Mouse (Mus musculus) G1E (cell line): ENCODE measurements around the gene Sigmar1. TPM values are rescaled to one million over a fixed set of nuclear protein-coding genes. Genes with fewer than 3 reads are reported as not detected.
"Not testable (repeated sequence)": the region's sequence is repeated elsewhere in the genome, so short reads cannot be mapped to it uniquely, and the experiment has no call there.

ENCODE experiments used
- ATAC-seq: 2 replicates; pipeline ENCODE4 v1.8.0; 2016; ENCODE audit warnings: mild to moderate bottlenecking; ENCODE audit not compliant: insufficient number of reproducible peaks, poor library complexity, low FRiP score, severe bottlenecking; ENCODE audit errors: extremely low read depth
- DNase-seq: peaks from one replicate; pipeline ENCODE4 v3.0.0; 2012; ENCODE audit warnings: low spot score
- H3K27me3 ChIP-seq: 2 replicates; pipeline ENCODE4 v1.6.1; 2012; ENCODE audit warnings: mild to moderate bottlenecking, low read length, inconsistent platforms; ENCODE audit not compliant: insufficient read depth
- H3K36me3 ChIP-seq: replicated peaks from 2 replicates; pipeline ENCODE3; 2012; ENCODE audit warnings: mild to moderate bottlenecking, inconsistent platforms
- H3K4me1 ChIP-seq: 2 replicates; pipeline ENCODE4 v1.6.1; 2012; ENCODE audit warnings: low read depth, low read length, inconsistent platforms, mixed read lengths; ENCODE audit not compliant: insufficient read depth
- H3K4me3 ChIP-seq: 2 replicates; pipeline ENCODE4 v1.5.1; 2012; ENCODE audit warnings: low read depth, mild to moderate bottlenecking, inconsistent platforms, low read length, moderate library complexity, mixed read lengths
- H3K9me3 ChIP-seq: replicated peaks from 2 replicates; pipeline ENCODE4 v1.6.1; 2012; ENCODE audit warnings: inconsistent platforms
- CTCF ChIP-seq: IDR thresholded peaks from 2 replicates; pipeline ENCODE4 v1.5.1; 2012; ENCODE audit warnings: low read depth, low read length, inconsistent platforms, mixed read lengths
- GATA1 ChIP-seq: IDR thresholded peaks from 2 replicates; pipeline ENCODE4 v1.6.1; 2012; ENCODE audit warnings: borderline replicate concordance, low read length, inconsistent platforms, mixed read lengths
- GATA2 ChIP-seq: IDR thresholded peaks from 2 replicates; pipeline ENCODE4 v1.6.1; 2012; ENCODE audit warnings: low read depth, low read length, inconsistent platforms, borderline replicate concordance
- POLR2AphosphoS5 ChIP-seq: IDR thresholded peaks from 2 replicates; pipeline ENCODE4 v1.6.1; 2012; ENCODE audit warnings: low read depth, low read length, inconsistent platforms; ENCODE audit not compliant: insufficient replicate concordance
- TAL1 ChIP-seq: conservative IDR thresholded peaks from 2 replicates; pipeline ENCODE4 v1.6.1; 2012; ENCODE audit warnings: low read depth, low read length, inconsistent platforms, mixed read lengths
- polyA plus RNA-seq: library from polyadenylated mRNA; stranded (reverse); fragments of >175 nt; gene quantifications from 2 replicates; pipeline ENCODE4 v1.2.3, GENCODE M21; 2012
- total RNA-seq, 2 experiments: library from RNA; stranded (forward) in 1 of 2; stranded (reverse) in 1 of 2; fragments of 200-1000 nt in 1 of 2; fragments of >200 nt in 1 of 2; fragmentation: Nextera tagmentation in 1 of 2; gene quantifications; 2 replicates each; pipeline ENCODE4 v1.2.3; 2014 to 2017

The Sigmar1 gene
- total and polyA plus RNA-seq, 3 experiments, result 36.0 to 54.3 (median 53.4) TPM

DNA sequence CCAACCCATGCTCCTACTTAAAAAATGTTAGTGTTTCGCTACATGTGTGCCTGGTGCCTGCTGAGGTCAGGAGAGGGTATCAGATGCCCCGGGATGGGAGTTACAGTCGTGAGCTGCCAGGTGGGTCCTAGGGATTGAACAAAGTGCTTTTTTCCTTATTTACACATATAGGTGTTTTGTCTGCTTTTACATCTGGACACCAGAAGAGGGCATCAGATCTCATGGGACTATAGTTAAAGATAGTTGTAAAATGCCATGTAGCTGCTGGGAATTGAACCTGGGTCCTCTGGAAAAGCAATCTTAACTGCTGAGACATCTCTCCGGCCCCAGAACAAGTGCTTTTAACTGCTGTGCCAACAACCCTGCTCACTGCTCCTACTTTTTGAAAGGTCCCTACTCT, 45.7 kb downstream of the Sigmar1 start:
- ATAC-seq, result no peak
- H3K27me3 ChIP-seq, result peaks cover 17% of the 10 kb centered on the region
- no peak for TF ChIP-seq CTCF
- no peak for TF ChIP-seq TAL1
- no peak for TF ChIP-seq GATA2
- no peak for TF ChIP-seq POLR2AphosphoS5
- TF ChIP-seq GATA1, result no peak

DNA sequence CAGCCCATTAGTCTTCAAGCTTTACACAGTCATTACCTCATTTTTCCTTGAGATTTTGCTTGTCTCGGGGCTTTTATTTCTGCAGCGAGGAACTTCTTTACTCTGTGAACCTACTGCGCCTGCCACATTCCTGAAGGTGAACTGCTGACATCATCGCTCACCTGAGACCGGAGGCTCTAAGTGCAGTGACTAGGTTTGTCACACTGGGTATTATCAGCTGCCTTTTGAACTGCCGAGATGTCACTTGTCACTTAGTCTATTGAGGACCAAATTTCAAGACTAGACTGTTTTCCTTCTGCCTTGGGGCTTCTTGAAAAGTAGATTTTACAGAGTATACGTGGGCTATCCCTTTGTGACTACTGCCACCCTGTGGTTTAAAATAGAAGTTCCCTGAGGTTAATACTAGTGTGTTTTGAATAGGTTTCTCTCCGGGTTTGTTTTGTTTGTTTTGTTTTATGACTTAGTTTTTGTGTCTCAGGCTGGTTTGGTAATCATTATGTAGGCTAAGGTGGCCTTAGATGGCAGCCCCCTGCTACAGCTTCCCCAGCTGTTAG, 47.7 kb downstream of the Sigmar1 start:
- ATAC-seq, result no peak
- Histone ChIP-seq H3K36me3 (peaks cover 27% of the 10 kb centered on the region), H3K4me1 (peaks cover 36% of the 10 kb centered on the region), H3K9me3 (no peaks in the 10 kb centered on the region), H3K27me3 (peaks cover 23% of the 10 kb centered on the region), H3K4me3 (no peak overlapping the region)
- no peak for TF ChIP-seq GATA1
- no peak for TF ChIP-seq TAL1
- no peak for DNase-seq

More for the DNA sequence above, 45.7 kb downstream of the Sigmar1 start:
- Histone ChIP-seq H3K36me3 (peaks cover 37% of the 10 kb centered on the region), H3K4me3 (no peak overlapping the region), H3K4me1 (peaks cover 51% of the 10 kb centered on the region), H3K9me3 (no peaks in the 10 kb centered on the region)
- DNase-seq, result no peak

DNA sequence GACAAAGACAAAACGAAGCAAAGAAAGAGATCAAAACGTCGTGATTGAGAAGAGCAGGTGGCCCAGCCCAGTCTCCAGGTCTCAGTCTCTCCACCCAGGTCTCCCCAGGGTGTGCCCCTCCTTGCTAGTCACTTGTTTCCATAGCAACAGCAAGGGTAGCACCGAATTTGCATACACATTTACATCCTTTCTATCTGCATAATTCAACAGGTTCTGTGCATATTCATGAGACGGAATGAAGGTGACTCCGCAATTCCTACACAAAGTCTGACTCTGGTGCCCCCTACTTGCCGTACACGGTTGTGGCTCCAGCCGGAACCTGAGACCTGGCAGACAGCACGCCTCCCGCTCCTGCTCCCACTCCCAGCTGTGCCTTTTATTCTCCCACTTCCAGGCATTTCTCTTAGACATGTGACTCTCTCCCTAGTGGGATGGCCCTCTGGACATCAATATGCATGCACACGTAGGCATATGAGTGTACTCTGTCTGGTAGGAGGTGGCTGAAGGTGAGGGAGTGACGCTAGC, 48.9 kb downstream of the Sigmar1 start:
- Histone ChIP-seq H3K36me3 (peaks cover 20% of the 10 kb centered on the region), H3K4me1 (peaks cover 28% of the 10 kb centered on the region), H3K27me3 (peaks cover 23% of the 10 kb centered on the region), H3K9me3 (no peaks in the 10 kb centered on the region), H3K4me3 (no peak overlapping the region)
- DNase-seq, result peak; percentile 44
- ATAC-seq, result peak; percentile 22
- TF ChIP-seq GATA1 (no peak), POLR2AphosphoS5 (no peak), GATA2 (no peak)

DNA sequence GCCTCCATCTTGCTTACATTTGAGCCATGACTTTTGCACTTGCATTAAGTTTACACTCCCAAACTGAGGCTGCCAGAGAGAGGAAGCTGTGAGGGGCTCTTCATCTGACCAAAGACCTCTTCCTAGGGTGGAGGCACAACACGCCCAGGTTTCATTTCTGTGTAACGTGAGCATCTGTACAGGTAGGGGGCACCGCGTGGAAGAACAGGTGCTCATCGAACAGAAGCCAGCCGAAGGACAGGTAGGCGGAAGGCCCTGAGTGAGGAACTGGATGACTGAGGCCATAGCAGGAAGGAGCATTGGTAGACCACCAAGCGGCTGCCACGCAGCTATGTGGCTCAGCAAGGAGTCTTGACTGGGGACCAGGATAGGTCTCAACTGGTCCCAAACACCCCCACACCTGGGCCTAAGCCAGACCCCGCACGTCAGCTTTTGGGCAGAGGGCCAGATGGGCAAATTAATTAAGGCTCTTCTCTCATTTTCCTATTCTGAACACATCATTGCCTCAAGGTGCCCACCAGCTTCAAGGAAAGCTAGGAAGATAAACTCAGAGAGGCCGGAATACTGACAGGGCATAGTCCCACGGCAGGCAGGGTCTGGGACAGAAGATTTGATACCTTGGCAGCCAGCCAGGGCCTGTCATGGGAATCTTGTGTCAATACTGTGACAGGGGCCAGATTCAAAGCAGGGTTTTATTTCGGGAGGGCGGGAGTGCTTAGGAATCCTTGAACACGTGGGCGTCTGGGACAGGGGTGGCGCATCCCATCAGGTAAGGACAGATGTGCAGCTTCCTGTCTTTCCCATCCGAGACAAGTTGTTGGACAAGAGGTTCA, 49.8 kb downstream of the Sigmar1 start:
- DNase-seq, result no peak
- ATAC-seq, result no peak
- Histone ChIP-seq H3K9me3 (no peaks in the 10 kb centered on the region), H3K4me3 (no peak overlapping the region), H3K4me1 (peaks cover 18% of the 10 kb centered on the region), H3K36me3 (peaks cover 11% of the 10 kb centered on the region), H3K27me3 (peaks cover 23% of the 10 kb centered on the region)
- TF ChIP-seq POLR2AphosphoS5 (no peak), TAL1 (no peak), GATA2 (no peak), GATA1 (no peak), CTCF (no peak)

DNA sequence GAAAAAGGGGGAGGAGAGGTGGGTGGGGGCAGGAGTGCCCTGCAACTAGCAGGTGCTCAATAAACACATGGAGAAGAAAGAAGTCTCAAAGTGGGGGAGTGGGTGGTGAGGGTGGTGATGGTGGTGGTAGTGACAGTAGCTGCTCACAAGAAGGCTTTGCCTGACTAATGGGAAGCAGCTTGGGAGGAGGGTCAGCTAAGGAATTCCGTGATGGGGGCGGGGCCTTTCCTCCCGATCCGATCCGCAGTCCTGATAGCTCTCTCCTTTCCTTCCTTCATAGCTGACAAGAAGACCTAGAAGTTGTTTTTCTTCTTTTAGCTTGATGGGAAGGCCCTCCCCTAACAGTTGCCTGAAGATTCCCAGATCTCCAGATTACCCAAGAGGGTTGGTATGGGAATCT, 51.3 kb downstream of the Sigmar1 start:
- ATAC-seq (no peak), DNase-seq (no peak)
- Histone ChIP-seq H3K4me3 (no peak overlapping the region), H3K4me1 (peaks cover 15% of the 10 kb centered on the region), H3K36me3 (no peaks in the 10 kb centered on the region), H3K9me3 (no peaks in the 10 kb centered on the region), H3K27me3 (peaks cover 23% of the 10 kb centered on the region)
- TF ChIP-seq POLR2AphosphoS5 (no peak), TAL1 (no peak), GATA1 (no peak), GATA2 (no peak), CTCF (no peak)

DNA sequence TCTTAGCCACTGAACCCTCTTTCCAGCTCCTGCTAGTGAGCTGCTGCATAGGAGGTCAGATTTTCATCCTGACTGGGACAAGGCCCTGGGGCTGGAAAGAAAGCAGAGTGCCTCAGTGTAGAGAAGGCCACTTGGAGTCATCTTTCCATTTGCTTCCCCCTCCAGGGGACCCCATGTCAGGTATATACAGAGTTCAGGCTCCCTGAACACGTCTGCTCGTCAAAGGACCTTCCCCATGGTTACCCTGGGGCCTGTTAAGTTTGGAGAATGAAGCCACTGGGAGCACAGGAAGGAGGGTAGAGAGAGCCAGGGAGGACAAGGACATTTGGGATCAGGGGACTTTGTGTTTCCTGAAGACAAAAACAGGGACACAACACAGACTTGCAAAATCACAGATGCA, 53.7 kb downstream of the Sigmar1 start:
- H3K27me3 ChIP-seq, result peaks cover 16% of the 10 kb centered on the region
- not testable (repeated sequence) for H3K4me1 ChIP-seq, DNase-seq, ATAC-seq, H3K9me3 ChIP-seq, H3K36me3 ChIP-seq, H3K4me3 ChIP-seq

DNA sequence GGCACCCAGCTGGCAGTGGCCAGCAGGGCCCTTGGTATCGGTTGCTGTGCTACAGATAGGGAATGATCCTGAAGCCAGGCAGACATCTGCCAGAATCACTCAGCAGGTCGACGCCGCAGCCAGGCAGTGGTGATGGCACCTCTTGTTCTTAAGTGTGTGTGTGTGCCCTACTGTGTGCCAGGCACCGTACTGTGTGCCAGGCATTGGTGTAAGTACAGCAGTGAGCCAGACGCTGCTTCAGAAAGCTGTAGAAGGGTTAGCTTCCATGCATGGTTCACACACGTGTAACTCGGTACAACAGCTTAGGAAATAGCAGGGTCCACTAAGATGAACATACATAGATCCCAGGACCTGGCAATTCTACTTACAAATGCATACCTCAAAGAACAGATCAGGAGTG, 55.7 kb downstream of the Sigmar1 start:
- not testable (repeated sequence) for H3K4me1 ChIP-seq, DNase-seq, H3K9me3 ChIP-seq, ATAC-seq, H3K36me3 ChIP-seq, H3K4me3 ChIP-seq, H3K27me3 ChIP-seq

DNA sequence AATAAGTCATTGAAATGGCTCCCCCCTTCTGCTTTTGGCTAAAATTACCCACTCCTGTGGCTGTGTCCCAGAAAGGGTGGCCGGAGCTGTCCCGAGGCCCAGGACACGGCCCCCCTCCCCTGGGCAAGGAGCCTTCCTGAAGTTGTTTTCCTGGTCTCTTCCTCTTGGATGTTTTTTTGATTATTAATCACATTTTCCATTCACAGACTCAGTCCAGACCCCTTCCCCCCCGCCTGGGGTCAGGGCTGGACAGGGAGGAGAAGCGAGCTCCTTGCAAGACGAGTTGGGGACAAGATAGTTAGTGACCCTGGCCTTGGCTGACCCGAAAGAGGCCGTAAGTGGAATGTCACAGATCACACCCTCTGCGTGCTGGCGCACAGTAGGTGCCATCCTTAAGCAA, 56.2 kb downstream of the Sigmar1 start, which contains the start of gene Il11ra1:
Gene Il11ra1, plus strand, starts transcription at position 207 of the 400 bp plus-strand sequence.
- H3K36me3 ChIP-seq, H3K9me3 ChIP-seq, ATAC-seq, H3K27me3 ChIP-seq, H3K4me3 ChIP-seq, DNase-seq, H3K4me1 ChIP-seq: not testable (repeated sequence)

DNA sequence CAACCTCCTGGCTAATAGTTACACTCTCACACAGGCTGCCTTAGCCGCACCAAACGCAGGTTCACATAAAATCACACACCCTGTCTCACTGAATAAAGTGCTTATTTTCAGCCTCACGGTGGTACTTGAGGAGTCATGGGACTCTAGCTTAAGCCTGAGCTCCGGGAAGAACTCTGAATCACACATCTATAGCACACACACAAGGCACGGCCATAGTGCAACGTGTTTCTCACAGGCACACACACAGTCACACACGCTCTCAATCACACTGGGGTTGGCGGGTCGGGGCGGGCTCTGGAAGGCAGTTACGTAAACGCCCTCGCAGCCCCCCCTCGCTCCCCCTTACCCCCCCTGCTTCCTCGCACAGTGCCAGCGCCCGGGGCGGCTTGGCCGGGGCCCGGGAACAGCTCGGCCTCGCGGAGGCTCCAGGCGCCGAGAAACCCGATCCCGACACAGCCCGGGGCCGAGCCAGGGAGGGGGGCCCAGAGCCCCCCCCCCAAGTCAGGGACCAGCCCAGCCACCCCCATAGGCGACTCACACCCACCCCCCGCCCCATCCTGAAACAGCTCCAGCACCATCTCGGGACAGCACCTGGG, 57.4 kb downstream of the Sigmar1 start:
- ATAC-seq, H3K4me3 ChIP-seq, H3K27me3 ChIP-seq, H3K4me1 ChIP-seq, H3K9me3 ChIP-seq, DNase-seq, H3K36me3 ChIP-seq: not testable (repeated sequence)
